Mouse (Mus musculus) liver, embryonic 13.5 days (tissue): ENCODE results near the gene Apbb2. TPM values are rescaled to one million over a fixed set of nuclear protein-coding genes. Genes with fewer than 3 reads are reported as not detected.

ENCODE experiments used
- ATAC-seq: fragments of 200-750 bp; cut with Nextera tagmentation; 2 replicates; pipeline ENCODE4 v1.8.0; 2017; ENCODE audit warnings: low read depth, mild to moderate bottlenecking, moderate number of reproducible peaks, moderate library complexity
- DNase-seq: peaks from one replicate; pipeline ENCODE4 v3.0.0; 2022
- H3K27ac ChIP-seq: fragments of 300-500 bp; sonication (generic); 2 replicates; pipeline ENCODE4 v1.5.1; 2015; ENCODE audit warnings: moderate library complexity, mild to moderate bottlenecking, inconsistent platforms
- H3K27me3 ChIP-seq: fragments of 300-500 bp; sonication (generic); 2 replicates; pipeline ENCODE4 v1.6.1; 2015; ENCODE audit warnings: mild to moderate bottlenecking, inconsistent platforms
- H3K36me3 ChIP-seq: fragments of 300-500 bp; sonication (generic); 2 replicates; pipeline ENCODE4 v1.6.1; 2015; ENCODE audit warnings: mild to moderate bottlenecking, inconsistent platforms
- H3K4me1 ChIP-seq: fragments of 300-500 bp; sonication (generic); replicated peaks from 2 replicates; pipeline ENCODE4 v1.6.1; 2015; ENCODE audit warnings: inconsistent platforms
- H3K4me2 ChIP-seq: fragments of 300-500 bp; sonication (generic); 2 replicates; pipeline ENCODE4 v1.6.1; 2015; ENCODE audit warnings: inconsistent platforms, mild to moderate bottlenecking, moderate library complexity
- H3K4me3 ChIP-seq: fragments of 300-500 bp; sonication (generic); replicated peaks from 2 replicates; pipeline ENCODE4 v1.5.1; 2015; ENCODE audit warnings: mild to moderate bottlenecking, inconsistent platforms
- H3K9ac ChIP-seq: fragments of 300-500 bp; sonication (generic); 2 replicates; pipeline ENCODE4 v1.6.1; 2015; ENCODE audit warnings: mild to moderate bottlenecking, inconsistent platforms
- H3K9me3 ChIP-seq: fragments of 300-500 bp; sonication (generic); replicated peaks from 2 replicates; pipeline ENCODE4 v1.6.1; 2016; ENCODE audit warnings: inconsistent platforms
- WGBS: fragments of 180-500 bp; shearing (Covaris S2); methylation state at CpG from one replicate; pipeline ENCODE4 v1.1.7; 2015; ENCODE audit not compliant: insufficient replicate concordance; 5-methylcytosine and 5-hydroxymethylcytosine counted together
- polyA plus RNA-seq: library from polyadenylated mRNA; unstranded; fragments of >200 nt; fragmentation: Nextera tagmentation; extraction: Ambion mirVana; gene quantifications from 2 replicates; pipeline ENCODE4 v1.2.1, GENCODE M21; 2015

Apbb2 gene
- polyA plus RNA-seq, 1 experiment from 2014 or later, result 4.3 TPM

DNA sequence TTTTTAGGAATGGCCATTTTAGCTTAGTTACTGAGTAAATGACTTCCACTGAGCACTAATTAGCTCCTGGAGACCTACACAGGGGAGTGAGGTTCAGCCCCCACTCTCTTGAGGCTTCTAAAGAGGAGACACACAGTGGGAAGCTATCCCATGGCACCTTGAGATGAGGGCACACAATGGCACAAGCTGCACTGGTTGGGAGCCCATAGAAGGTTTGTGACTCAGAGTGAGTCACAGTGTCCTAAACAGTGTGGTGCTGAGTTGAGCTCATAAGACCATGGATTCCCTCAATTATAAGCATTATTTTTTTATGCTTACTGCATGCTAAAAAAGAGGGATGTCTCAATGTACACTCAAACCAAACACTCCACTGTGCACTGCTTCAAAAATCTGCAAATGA, 247.5 kb downstream of the Apbb2 start:
- no peak for DNase-seq
- Histone ChIP-seq H3K9ac (no peak overlapping the region), H3K4me1 (no peaks in the 10 kb centered on the region), H3K27ac (no peak overlapping the region), H3K36me3 (no peaks in the 10 kb centered on the region), H3K9me3 (no peaks in the 10 kb centered on the region), H3K4me3 (no peak overlapping the region), H3K4me2 (no peak overlapping the region), H3K27me3 (no peaks in the 10 kb centered on the region)
- ATAC-seq, result no peak

DNA sequence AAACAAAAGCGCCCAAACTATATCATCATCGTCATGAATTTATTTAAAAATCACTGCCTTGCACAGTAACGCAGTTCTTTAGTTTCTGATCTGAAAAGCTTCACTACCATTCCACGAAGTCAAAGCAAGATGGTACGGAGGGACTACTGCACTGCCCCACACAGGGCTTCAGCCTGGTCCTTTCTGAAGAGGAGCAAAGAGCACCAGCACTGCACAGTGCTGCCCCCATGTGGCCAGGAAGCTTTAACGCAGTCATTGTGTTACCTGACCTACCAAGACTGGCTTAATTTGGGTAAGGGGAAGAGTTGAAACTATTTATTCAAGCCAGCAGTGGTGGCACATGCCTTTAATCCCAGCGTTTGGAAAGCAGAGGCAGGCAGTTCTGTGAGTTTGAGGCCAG, 249.6 kb downstream of the Apbb2 start:
- no peaks in the 10 kb centered on the region for H3K9me3 ChIP-seq
- DNase-seq (no peak), ATAC-seq (no peak)
- no peaks in the 10 kb centered on the region for H3K4me1 ChIP-seq
- H3K4me3 ChIP-seq, result no peak overlapping the region
- H3K9ac ChIP-seq, result no peak overlapping the region
- 36% methylated on average over 7 of the region's 7 CpGs for WGBS
- H3K27me3 ChIP-seq, result no peaks in the 10 kb centered on the region
- no peak overlapping the region for H3K4me2 ChIP-seq
- no peak overlapping the region for H3K27ac ChIP-seq
- H3K36me3 ChIP-seq, result no peaks in the 10 kb centered on the region

DNA sequence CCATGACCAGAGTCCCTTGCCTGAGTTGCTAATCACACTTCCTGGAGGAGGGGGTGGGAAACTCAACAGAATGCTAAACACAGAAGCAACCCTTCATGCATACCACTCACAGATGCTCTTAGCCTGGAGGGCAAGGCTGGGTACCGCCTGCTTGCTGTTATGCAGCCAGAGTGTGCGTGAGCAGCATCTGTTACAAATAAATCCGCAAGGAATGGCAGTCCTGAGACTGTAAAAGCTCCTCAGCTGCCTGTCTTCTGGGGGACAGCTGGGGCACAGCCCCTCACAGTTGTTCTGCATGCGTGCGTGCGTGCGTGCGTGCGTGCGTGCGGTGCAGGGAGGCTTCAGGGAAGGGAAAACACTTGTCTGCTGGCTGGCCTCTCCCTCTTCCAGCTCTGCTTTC, 250.9 kb downstream of the Apbb2 start:
- WGBS, result 84% methylated on average over 11 of the region's 11 CpGs
- no peaks in the 10 kb centered on the region for H3K36me3 ChIP-seq
- no peak for ATAC-seq

DNA sequence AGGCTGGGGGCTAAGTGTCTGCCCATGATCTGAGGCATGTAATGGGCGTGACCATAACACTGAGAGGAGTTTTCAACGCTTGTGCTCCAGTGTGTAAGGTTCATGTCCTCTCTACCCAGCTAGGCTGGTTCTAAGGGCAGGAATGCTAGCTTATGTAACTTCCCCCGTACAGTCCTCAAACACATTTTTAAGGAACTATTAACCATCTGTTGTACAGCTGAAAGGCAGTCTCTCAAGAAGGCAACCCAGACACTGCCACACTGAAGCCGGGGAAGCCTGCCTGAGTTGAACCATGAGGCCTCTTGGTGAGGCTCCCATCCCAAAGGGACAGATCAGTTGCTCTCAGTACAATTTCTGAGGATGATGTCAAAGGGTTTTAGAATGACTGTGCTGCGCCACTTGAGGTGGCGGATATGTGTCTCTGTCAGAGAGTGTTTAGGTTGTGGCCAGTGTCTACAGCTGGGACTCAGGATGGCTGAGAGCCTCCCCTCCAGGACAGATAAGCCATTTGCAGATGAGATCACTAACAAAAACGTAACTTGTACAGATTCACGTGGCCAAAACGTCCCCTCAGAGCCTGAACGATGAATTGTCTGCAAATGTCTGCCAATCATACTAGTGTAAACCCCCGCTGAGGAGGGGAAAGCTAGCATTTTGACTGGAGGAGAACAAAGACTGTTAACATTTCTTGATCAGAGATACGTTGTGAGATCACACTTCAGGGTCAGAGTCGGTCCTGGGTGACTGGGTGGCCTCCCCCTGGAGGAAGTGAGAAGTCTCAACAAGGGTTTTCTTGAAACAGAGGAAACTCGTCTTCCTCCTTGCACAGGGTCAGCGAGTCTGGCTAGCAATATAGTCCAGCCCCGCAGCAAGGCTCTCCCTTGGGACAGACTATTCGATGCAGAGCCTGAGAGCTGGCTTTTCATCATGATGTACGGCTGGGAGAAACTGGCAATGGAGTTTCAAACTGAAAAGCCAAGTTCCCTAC, 255.0 kb downstream of the Apbb2 start:
- H3K4me3 ChIP-seq, result no peak overlapping the region
- no peak overlapping the region for H3K27ac ChIP-seq
- H3K9ac ChIP-seq, result no peak overlapping the region
- H3K4me2 ChIP-seq, result no peak overlapping the region
- H3K27me3 ChIP-seq, result no peaks in the 10 kb centered on the region
- H3K4me1 ChIP-seq, result 0 out of 2 replicates have a peak, but pooled peaks cover 3% of the 10 kb centered on the region
- H3K36me3 ChIP-seq, result no peaks in the 10 kb centered on the region
- H3K9me3 ChIP-seq, result no peaks in the 10 kb centered on the region
- 44% methylated on average over 18 of the region's 18 CpGs for WGBS
- ATAC-seq (no peak), DNase-seq (no peak)

More for the DNA sequence above, 250.9 kb downstream of the Apbb2 start:
- Histone ChIP-seq H3K4me3 (no peak overlapping the region), H3K27me3 (no peaks in the 10 kb centered on the region), H3K4me2 (no peak overlapping the region), H3K9ac (no peak overlapping the region), H3K9me3 (no peaks in the 10 kb centered on the region), H3K4me1 (0 out of 2 replicates have a peak, but pooled peaks cover 3% of the 10 kb centered on the region), H3K27ac (no peak overlapping the region)
- DNase-seq, result no peak

DNA sequence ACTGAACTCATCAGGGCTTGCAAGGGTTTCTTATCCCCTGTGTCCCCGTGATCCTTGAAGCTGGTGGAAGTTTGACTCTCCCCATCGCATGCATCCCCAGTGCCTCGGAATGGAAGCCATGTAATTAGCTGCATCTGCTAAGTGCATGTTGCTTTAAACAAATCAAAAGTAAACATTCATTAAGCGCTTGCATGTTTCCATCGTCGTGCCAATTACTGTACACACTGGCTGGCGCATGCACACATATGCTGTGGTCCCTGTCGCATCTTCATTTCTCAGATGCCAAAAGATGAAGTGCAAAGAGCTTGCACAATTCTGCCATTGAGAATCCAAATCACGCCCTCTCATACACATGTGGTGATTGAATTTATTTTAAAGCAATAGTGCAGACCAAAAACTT, 257.8 kb downstream of the Apbb2 start:
- Histone ChIP-seq H3K4me1 (0 out of 2 replicates have a peak, but pooled peaks cover 3% of the 10 kb centered on the region), H3K9me3 (0 out of 2 replicates have a peak, but pooled peaks cover under 1% of the 10 kb centered on the region), H3K27me3 (no peaks in the 10 kb centered on the region), H3K27ac (no peak overlapping the region), H3K36me3 (no peaks in the 10 kb centered on the region), H3K4me3 (no peak overlapping the region), H3K4me2 (no peak overlapping the region), H3K9ac (no peak overlapping the region)
- DNase-seq, result no peak
- 73% methylated on average over 9 of the region's 9 CpGs for WGBS
- no peak for ATAC-seq

DNA sequence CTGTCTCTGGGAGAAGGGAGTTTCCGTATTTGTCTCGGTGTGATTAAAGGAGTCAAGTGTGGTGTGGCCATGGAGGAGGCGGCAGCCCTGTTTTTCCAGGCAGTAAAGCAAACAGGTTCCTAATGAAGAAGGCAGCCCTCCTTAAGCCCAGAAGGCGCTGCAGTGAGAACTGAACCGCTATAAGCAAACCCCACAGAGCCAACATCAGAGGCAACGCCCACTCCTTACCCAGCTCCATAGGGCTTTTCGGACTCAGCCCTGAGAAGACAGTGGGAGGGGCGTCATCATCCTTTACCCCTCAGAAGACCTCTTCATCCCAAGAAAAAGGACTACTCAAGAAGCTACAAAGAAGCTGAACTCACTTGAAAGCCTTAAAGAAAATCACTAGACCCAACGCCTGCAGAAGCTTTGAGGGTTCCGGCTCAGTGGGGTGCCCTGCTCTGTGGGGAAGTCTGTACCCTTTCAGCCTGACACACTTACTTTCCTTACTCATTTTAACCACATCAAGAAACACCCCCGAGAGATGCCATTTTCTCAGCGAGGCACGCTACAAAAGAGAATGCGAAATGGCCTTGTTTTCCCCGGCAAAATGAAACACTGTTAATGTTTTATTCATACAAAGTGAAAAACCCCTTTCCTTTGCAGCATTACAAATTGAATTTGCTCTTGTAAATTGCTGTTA, 258.7 kb downstream of the Apbb2 start:
- ATAC-seq (no peak), DNase-seq (no peak)
- Histone ChIP-seq H3K36me3 (no peaks in the 10 kb centered on the region), H3K9me3 (0 out of 2 replicates have a peak, but pooled peaks cover 3% of the 10 kb centered on the region), H3K4me2 (no peak overlapping the region), H3K27me3 (no peaks in the 10 kb centered on the region), H3K4me1 (0 out of 2 replicates have a peak, but pooled peaks cover 3% of the 10 kb centered on the region), H3K4me3 (no peak overlapping the region), H3K9ac (no peak overlapping the region), H3K27ac (no peak overlapping the region)
- WGBS, result 73% methylated on average over 15 of the region's 15 CpGs

DNA sequence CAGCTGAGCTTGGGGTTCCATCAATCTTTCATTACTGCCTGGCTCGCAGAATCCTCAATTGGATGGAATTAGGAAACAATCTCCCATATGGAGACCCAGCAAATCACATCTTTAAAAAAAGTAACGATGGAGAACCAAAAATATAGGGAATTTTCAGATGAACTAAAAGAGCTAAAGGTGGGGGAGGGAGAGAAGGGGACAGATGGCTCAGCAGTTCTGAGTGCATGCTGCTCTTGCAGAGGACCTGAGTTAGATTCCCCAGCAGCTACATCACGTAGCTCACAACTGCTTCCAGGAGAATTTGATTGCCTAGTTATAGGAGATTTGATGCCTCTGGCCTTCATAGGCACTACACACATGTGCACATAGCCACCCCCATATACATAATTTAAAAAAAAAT, 263.4 kb downstream of the Apbb2 start:
- Histone ChIP-seq H3K9ac (no peak overlapping the region), H3K9me3 (0 out of 2 replicates have a peak, but pooled peaks cover 3% of the 10 kb centered on the region), H3K27me3 (no peaks in the 10 kb centered on the region), H3K4me3 (no peak overlapping the region), H3K36me3 (no peaks in the 10 kb centered on the region), H3K27ac (no peak overlapping the region), H3K4me2 (no peak overlapping the region), H3K4me1 (no peaks in the 10 kb centered on the region)
- ATAC-seq, result no peak
- no peak for DNase-seq
- 63% methylated on average over 3 of the region's 3 CpGs for WGBS

DNA sequence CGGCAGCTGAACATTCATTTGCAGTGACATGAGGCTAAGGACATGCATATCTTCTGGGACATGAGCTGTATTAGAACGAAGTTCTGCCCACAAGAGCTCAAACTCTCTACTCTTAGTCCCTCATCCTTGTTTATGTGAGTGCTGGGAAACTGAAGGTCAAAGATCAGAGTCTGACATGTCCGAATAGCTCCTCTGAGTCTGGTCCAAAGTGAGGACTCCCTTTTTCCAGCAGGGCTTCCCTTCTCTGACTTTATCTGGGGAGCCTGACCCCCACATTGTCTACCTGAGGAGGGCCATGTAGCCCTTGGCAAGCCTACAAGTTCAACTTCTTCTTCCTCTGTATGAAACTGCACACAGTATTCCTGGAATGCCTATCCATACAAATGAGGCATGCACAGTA, 264.7 kb downstream of the Apbb2 start:
- no peaks in the 10 kb centered on the region for H3K27me3 ChIP-seq
- H3K4me1 ChIP-seq, result no peaks in the 10 kb centered on the region
- 0 out of 2 replicates have a peak, but pooled peaks cover 3% of the 10 kb centered on the region for H3K9me3 ChIP-seq
- H3K27ac ChIP-seq, result no peak overlapping the region
- H3K4me3 ChIP-seq, result no peak overlapping the region
- DNase-seq, result no peak
- no peak for ATAC-seq
- no peak overlapping the region for H3K9ac ChIP-seq
- H3K36me3 ChIP-seq, result no peaks in the 10 kb centered on the region
- 65% methylated on average over 3 of the region's 3 CpGs for WGBS
- H3K4me2 ChIP-seq, result no peak overlapping the region

DNA sequence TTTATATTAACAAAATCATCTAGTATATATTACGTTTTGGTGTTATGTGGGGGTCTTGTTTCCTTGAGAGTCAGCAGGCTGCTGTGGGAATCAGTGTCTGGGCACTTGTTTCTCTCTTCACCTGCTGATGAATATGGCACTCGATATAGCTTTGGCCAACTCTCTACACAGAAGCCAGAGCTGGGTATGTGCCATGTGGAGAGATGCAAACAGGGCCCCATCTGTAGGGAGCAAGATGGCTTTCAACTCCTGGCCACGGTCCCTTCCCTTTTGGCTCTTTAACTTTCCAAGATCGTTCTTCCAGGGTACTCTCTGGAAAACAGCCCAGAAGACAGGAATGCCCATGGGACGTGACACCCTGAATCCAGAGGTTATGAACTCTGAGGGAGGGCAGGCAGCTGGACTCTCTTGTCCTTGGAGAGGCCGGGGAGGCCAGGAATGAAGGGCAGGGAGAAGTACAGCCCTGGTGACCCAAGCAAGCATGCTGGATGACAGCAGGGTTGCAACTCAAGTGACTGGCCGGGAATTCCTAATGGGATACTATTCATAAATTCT, 266.7 kb downstream of the Apbb2 start:
- no peak overlapping the region for H3K9ac ChIP-seq
- H3K4me3 ChIP-seq, result no peak overlapping the region
- H3K36me3 ChIP-seq, result no peaks in the 10 kb centered on the region
- WGBS, result 73% methylated on average over 7 of the region's 7 CpGs
- DNase-seq (no peak), ATAC-seq (no peak)
- no peak overlapping the region for H3K27ac ChIP-seq
- 0 out of 2 replicates have a peak, but pooled peaks cover 3% of the 10 kb centered on the region for H3K9me3 ChIP-seq
- H3K4me1 ChIP-seq, result no peaks in the 10 kb centered on the region
- no peak overlapping the region for H3K4me2 ChIP-seq
- H3K27me3 ChIP-seq, result no peaks in the 10 kb centered on the region

DNA sequence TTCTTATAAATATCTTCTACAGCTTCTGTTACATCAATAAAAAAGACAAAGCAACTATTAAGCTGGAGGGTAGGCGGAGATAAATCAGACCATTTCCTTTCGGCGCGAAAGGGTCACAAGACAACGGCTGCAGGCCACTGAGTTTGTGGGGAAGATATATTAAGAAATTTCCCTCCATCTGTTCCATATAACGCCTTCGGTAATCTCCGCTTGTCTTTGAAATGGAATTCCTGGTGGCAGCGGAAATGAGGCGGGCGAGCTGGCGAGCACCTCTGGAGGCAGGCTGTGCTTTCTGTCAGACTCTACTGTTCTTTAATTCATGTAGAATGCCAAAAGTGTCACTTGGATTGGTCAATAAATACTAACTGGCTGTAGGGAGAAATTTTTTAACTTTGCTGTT, 267.5 kb downstream of the Apbb2 start:
- ATAC-seq, result no peak
- Histone ChIP-seq H3K4me1 (no peaks in the 10 kb centered on the region), H3K4me2 (no peak overlapping the region), H3K9me3 (0 out of 2 replicates have a peak, but pooled peaks cover 3% of the 10 kb centered on the region), H3K4me3 (no peak overlapping the region), H3K27ac (no peak overlapping the region), H3K9ac (no peak overlapping the region), H3K27me3 (no peaks in the 10 kb centered on the region), H3K36me3 (no peaks in the 10 kb centered on the region)
- 80% methylated on average over 12 of the region's 12 CpGs for WGBS
- DNase-seq, result no peak

DNA sequence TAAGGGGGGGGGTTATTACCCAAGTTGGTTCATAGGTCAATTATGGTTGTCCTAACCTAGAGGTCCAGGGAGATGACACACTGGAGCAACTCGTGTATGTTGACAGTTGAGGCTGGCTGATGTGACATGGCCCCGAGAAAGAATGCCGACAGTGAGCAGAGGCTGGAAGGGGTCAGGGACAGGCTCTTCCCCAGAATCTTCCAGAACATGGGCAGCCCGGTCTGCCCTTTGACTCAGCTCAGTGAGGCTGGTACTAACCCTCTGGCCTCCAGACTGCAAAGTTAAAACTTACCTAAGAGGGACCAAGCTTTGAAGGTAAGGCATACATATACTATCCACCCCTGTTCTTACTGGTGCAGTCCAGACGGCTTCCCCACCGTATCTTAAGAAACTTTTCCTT, 268.0 kb downstream of the Apbb2 start:
- no peak for ATAC-seq
- Histone ChIP-seq H3K4me1 (no peaks in the 10 kb centered on the region), H3K27ac (no peak overlapping the region), H3K27me3 (no peaks in the 10 kb centered on the region), H3K4me3 (no peak overlapping the region), H3K36me3 (no peaks in the 10 kb centered on the region), H3K4me2 (no peak overlapping the region), H3K9me3 (0 out of 2 replicates have a peak, but pooled peaks cover 2% of the 10 kb centered on the region), H3K9ac (no peak overlapping the region)
- no peak for DNase-seq
- WGBS, result 65% methylated on average over 6 of the region's 6 CpGs
